Mouse (Mus musculus) mesoderm, embryonic 11.5 days (tissue): Measurements from ENCODE around the gene 9430097D07Rik.

Source experiments
- DNase-seq: peaks from one replicate; pipeline ENCODE4 v3.0.0-alpha.2; 2012; ENCODE audit warnings: low read depth, low spot score

9430097D07Rik gene

GRCm38 (mm10) chr2:32575586-32576160 lies at the start of gene 9430097D07Rik:
TSS of gene 9430097D07Rik (minus strand) at chr2:32575684.
- DNase-seq: peak; percentile 76

GRCm38 (mm10) chr2:32624111-32624748 lies 48.7 kb upstream of the 9430097D07Rik start:
- DNase-seq: no peak

GRCm38 (mm10) chr2:32621517-32621859 lies 46.0 kb upstream of the 9430097D07Rik start, which contains the start of gene Ak1:
TSS of gene Ak1 (plus strand) at chr2:32621758.
- no peak for DNase-seq

- DNase-seq: peak; percentile 77
These were observed 45.4 kb upstream of the 9430097D07Rik start for GRCm38 (mm10) chr2:32620682-32621516.

- no peak for DNase-seq
These were observed 42.6 kb upstream of the 9430097D07Rik start for GRCm38 (mm10) chr2:32618051-32618450.

GRCm38 (mm10) chr2:32617601-32618000 lies 42.1 kb upstream of the 9430097D07Rik start:
- DNase-seq: no peak

- no peak for DNase-seq
These were observed 41.6 kb upstream of the 9430097D07Rik start for GRCm38 (mm10) chr2:32617109-32617508.

GRCm38 (mm10) chr2:32612274-32612673 lies 36.8 kb upstream of the 9430097D07Rik start:
- no peak for DNase-seq

- no peak for DNase-seq
These were observed 35.2 kb upstream of the 9430097D07Rik start for GRCm38 (mm10) chr2:32610610-32611229.

GRCm38 (mm10) chr2:32608778-32609435 lies 33.4 kb upstream of the 9430097D07Rik start:
- no peak for DNase-seq

GRCm38 (mm10) chr2:32608141-32608777 lies 32.8 kb upstream of the 9430097D07Rik start:
- DNase-seq: peak; percentile 83

GRCm38 (mm10) chr2:32607262-32607947 lies 31.9 kb upstream of the 9430097D07Rik start:
- DNase-seq: peak; percentile 63

GRCm38 (mm10) chr2:32606161-32607142 lies 31.0 kb upstream of the 9430097D07Rik start:
- peak; percentile 85 for DNase-seq

- no peak for DNase-seq
These were observed 29.1 kb upstream of the 9430097D07Rik start for GRCm38 (mm10) chr2:32604631-32605030.

- peak; percentile 84 for DNase-seq
These were observed 27.1 kb upstream of the 9430097D07Rik start for GRCm38 (mm10) chr2:32602600-32603054.

- no peak for DNase-seq
These were observed 26.1 kb upstream of the 9430097D07Rik start for GRCm38 (mm10) chr2:32601417-32602065.

GRCm38 (mm10) chr2:32599409-32599808 lies 23.9 kb upstream of the 9430097D07Rik start, which contains the start of gene St6galnac6:
TSS of gene St6galnac6 (plus strand) at chr2:32599709.
- no peak for DNase-seq

GRCm38 (mm10) chr2:32598506-32598905 lies 23.0 kb upstream of the 9430097D07Rik start:
- DNase-seq: no peak
